Comparison of ENCODE assay signal across 30 mouse cellular contexts in the genomic region with DNA sequence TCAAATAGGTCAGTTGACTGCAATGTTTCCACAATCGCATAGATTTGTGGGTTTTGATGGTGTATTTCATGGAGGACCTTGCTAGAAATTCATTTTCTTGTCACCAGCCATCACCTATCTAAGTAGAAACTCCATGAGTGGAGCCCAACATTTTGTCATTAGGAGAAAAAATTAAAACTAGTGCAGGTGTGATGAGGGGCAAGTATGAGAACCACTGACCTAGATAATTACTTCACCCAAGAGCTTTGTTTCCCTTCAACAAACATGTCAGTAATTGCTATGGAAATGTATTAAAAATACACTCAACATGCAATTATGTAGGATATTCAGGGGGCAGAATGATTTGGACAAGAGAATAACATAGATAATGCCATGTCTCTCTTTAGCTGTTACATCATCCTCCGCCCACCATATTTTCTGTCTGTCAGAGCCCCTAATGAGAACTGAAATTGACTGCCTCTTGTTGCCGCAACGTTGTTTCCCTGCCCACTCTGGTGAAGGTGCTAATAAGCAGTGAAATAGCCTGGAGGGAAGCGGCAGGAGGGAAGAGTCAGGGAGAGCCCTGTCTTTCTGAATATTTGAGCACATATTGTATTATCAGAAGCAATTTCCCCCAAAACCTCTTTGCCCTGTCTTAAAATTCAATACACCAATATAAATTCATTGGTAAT.
DNase-seq lines count a peak whose midpoint lies in the region; ATAC-seq and TF ChIP-seq lines count a peak whose summit lies in the region.
"Had no signal": no experiment of that assay in that cellular context is flagged by ENCODE, and none has a peak within 500 bp of the region (broad histone marks: within the 10 kb centered on the region; RNA-seq: fewer than 3 reads in every experiment).

No protein-coding gene starts in this region.

- no peaks in the 10 kb centered on the region for H3K27me3 ChIP-seq in forebrain, embryonic 14.5 days (replicated peaks; ENCODE audit: control insufficient read depth, insufficient read depth, low read length)
- no peaks in the 10 kb centered on the region for H3K27me3 ChIP-seq in midbrain, embryonic 15.5 days (replicated peaks)
- H3K27me3 ChIP-seq: embryonic facial prominence, embryonic 12.5 days; hindbrain, embryonic 15.5 days; liver, embryonic 12.5 days; megakaryocyte, embryonic 14.5 days; neural tube, embryonic 15.5 days had no signal

- H3K4me1 ChIP-seq in forebrain, embryonic 14.5 days (ENCODE audit: control insufficient read depth, insufficient read depth, low read length), result no peaks in the 10 kb centered on the region
- no peaks in the 10 kb centered on the region for H3K4me1 ChIP-seq in midbrain, embryonic 15.5 days
- H3K4me1 ChIP-seq in lung, adult 2 months (ENCODE audit: control insufficient read depth, insufficient read depth, low read length), result no peaks in the 10 kb centered on the region
- H3K4me1 ChIP-seq: embryonic facial prominence, embryonic 12.5 days; hindbrain, embryonic 10.5 days; hindbrain, embryonic 15.5 days; liver, embryonic 12.5 days; megakaryocyte, embryonic 14.5 days; neural tube, embryonic 15.5 days had no signal

- no peak overlapping the region for H3K4me3 ChIP-seq in forebrain, embryonic 14.5 days (ENCODE audit: low read depth, low read length)
- H3K4me3 ChIP-seq in midbrain, embryonic 15.5 days, result no peak overlapping the region
- no peak overlapping the region for H3K4me3 ChIP-seq in lung, adult 2 months (replicated peaks; ENCODE audit: extremely low read depth, low read depth, low read length)
- H3K4me3 ChIP-seq: embryonic facial prominence, embryonic 12.5 days; hindbrain, embryonic 10.5 days; hindbrain, embryonic 15.5 days; liver, embryonic 12.5 days; megakaryocyte, embryonic 14.5 days; neural tube, embryonic 15.5 days had no signal

- no peak for TF ChIP-seq CTCF in lung, adult 2 months (IDR thresholded peaks at IDR 0.05; ENCODE audit: insufficient read depth, low read length)

- H3K4me2 ChIP-seq in forebrain, embryonic 14.5 days (ENCODE audit: low read length), result no peak overlapping the region
- no peak overlapping the region for H3K4me2 ChIP-seq in midbrain, embryonic 15.5 days
- H3K4me2 ChIP-seq: embryonic facial prominence, embryonic 12.5 days; hindbrain, embryonic 15.5 days; liver, embryonic 12.5 days; neural tube, embryonic 15.5 days had no signal

- H3K27ac ChIP-seq in forebrain, embryonic 14.5 days (ENCODE audit: low read depth, low read length), result no peak overlapping the region
- H3K27ac ChIP-seq in midbrain, embryonic 15.5 days, result no peak overlapping the region
- H3K27ac ChIP-seq: embryonic facial prominence, embryonic 12.5 days; hindbrain, embryonic 10.5 days; hindbrain, embryonic 15.5 days; liver, embryonic 12.5 days; neural tube, embryonic 15.5 days had no signal

- WGBS in forebrain, embryonic 14.5 days, result 36% methylated on average over 5 of the region's 5 CpGs
- 39% methylated on average over 5 of the region's 5 CpGs for whole genome bisulfite sequencing in midbrain, embryonic 15.5 days
- 51% methylated on average over 5 of the region's 5 CpGs for WGBS in lung, adult 2 months

- no peaks in the 10 kb centered on the region for H3K36me3 ChIP-seq in forebrain, embryonic 14.5 days (ENCODE audit: control insufficient read depth, insufficient read depth, low read length)
- no peaks in the 10 kb centered on the region for H3K36me3 ChIP-seq in midbrain, embryonic 15.5 days (replicated peaks)
- H3K36me3 ChIP-seq: embryonic facial prominence, embryonic 12.5 days; G1E; hindbrain, embryonic 10.5 days; hindbrain, embryonic 15.5 days; liver, embryonic 12.5 days; neural tube, embryonic 15.5 days had no signal

- peak; percentile 75 for ATAC-seq in forebrain, embryonic 14.5 days
- peak; percentile 60; the same call in 1 of the 2 replicates for ATAC-seq in midbrain, embryonic 15.5 days (replicated peaks)
- ATAC-seq: liver, embryonic 12.5 days; liver, postnatal 0 days; lung, postnatal 0 days had no signal

- no peak overlapping the region for H3K9ac ChIP-seq in forebrain, embryonic 14.5 days (ENCODE audit: low read length)
- H3K9ac ChIP-seq in midbrain, embryonic 15.5 days, result no peak overlapping the region
- H3K9ac ChIP-seq: embryonic facial prominence, embryonic 12.5 days; hindbrain, embryonic 15.5 days; liver, embryonic 12.5 days; liver, postnatal 0 days; neural tube, embryonic 15.5 days had no signal

- peak; percentile 4 for DNase-seq in embryo, embryonic 10 days (ENCODE audit: low spot score)
- DNase-seq in embryo, embryonic 10.5 days (ENCODE audit: low spot score), result no peak
- peak; percentile 22 for DNase-seq in Muller cell, postnatal 12 days (ENCODE audit: inconsistent ontology term)
- DNase-seq in forebrain, embryonic 14.5 days (ENCODE audit: low spot score), result peak; percentile 62
- no peak for DNase-seq in kidney, postnatal 4 days
- no peak for DNase-seq in layer of hippocampus, adult 9-10 months (ENCODE audit: low spot score)
- DNase-seq in lung, adult 2 months, result no peak
- DNase-seq: adrenal gland, postnatal 14 days; cerebellum, adult 18-20 months; cerebellum, postnatal 14 days; embryo, embryonic 11 days; gastrocnemius, postnatal 14 days; heart, postnatal 14 days; kidney, adult 18-20 months; kidney, postnatal 36 days; layer of hippocampus, postnatal 36 days; left cerebral cortex, postnatal 4 days; liver, postnatal 0 days; lung, postnatal 4 days; thymus, adult 2 months; thymus, postnatal 36 days had no signal

- TF ChIP-seq POLR2A in lung, adult 2 months (IDR thresholded peaks at IDR 0.05; ENCODE audit: borderline replicate concordance, extremely low read depth, low read depth, low read length), result no peak

- H3K9me3 ChIP-seq in forebrain, embryonic 14.5 days (replicated peaks; ENCODE audit: control insufficient read depth, low read length), result no peaks in the 10 kb centered on the region
- H3K9me3 ChIP-seq in midbrain, embryonic 15.5 days, result no peaks in the 10 kb centered on the region
- H3K9me3 ChIP-seq: embryonic facial prominence, embryonic 12.5 days; G1E; hindbrain, embryonic 10.5 days; hindbrain, embryonic 15.5 days; liver, embryonic 12.5 days; megakaryocyte, embryonic 14.5 days; neural tube, embryonic 15.5 days had no signal

Comparison
In these comparisons a context has a peak if more than half of its experiments do, and no peak if none do; other contexts are left out.
1. DNase-seq: peak in embryo, embryonic 10 days (single experiment), Muller cell, postnatal 12 days (single experiment) and forebrain, embryonic 14.5 days (single experiment); none in embryo, embryonic 10.5 days (single experiment), kidney, postnatal 4 days (0 of 2), layer of hippocampus, adult 9-10 months (single experiment) and lung, adult 2 months (single experiment).